Comparison of ENCODE assay signal across 8 mouse cellular contexts in the genomic region with DNA sequence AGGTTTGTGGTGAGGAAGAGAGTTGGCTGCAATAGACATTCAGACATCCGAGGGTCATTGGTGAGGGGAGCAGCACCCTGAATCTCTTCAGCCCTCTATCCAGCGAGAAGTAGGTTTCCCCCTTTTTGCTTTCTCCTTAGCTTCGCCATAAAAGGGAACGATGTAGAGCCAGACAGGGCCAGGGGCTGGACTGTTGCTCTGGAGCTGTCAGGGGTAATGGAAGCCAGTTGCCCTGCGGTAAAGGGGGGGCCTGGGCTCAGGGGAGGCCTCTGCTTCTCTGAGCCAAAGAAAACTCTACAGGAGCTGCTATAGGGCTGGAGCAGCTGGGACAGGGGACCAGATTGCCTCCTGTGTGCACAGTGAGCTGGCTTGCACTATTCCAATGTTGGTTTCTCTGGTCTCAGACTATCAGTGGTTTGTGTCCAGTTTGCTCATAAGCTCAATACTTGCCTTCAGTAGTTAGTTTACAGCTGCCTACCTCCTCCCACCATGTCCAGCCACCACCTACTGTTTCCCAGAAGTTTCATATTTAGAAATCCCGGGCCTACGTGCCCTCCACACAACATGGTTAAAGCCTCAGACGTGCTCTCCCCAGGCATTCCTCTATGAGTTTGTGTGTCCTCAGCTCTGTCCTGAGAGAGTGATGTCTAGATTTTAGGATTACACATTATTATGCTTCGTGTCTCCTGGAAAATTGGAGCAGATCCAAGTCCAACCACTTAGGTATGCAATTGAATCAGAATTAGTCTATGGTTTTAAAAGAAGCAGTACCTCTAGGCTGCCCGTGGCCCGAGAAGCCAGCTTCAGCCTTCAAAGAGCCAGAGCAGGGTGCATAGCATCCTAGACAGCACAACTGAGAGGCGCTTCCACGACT. TPM values are rescaled to one million over a fixed set of nuclear protein-coding genes. Genes with fewer than 3 reads are reported as not detected.
A peak's percentile ranks its signal among the peaks of the same experiment; 100 is the strongest.
DNase-seq lines count a peak whose midpoint lies in the region; ATAC-seq and TF ChIP-seq lines count a peak whose summit lies in the region.

No protein-coding gene starts in this region.

- peaks cover 18% of the 10 kb centered on the region; the same call in 1 of the 2 replicates for H3K79me2 ChIP-seq in liver, adult 2 months (ENCODE audit: control insufficient read depth, insufficient read depth, low read length)

- no peak for TF ChIP-seq POLR2A in liver, adult 2 months (IDR thresholded peaks at IDR 0.05; ENCODE audit: extremely low read depth, insufficient read depth, low read length)

- peak overlapping the region; percentile 72 for H3K4me2 ChIP-seq in stomach, embryonic 16.5 days (ENCODE audit: low read depth, low read length)

- peak overlapping the region; percentile 94 for H3K9ac ChIP-seq in liver, adult 2 months (ENCODE audit: low read depth, low read length)
- peak overlapping the region; percentile 75 for H3K9ac ChIP-seq in stomach, embryonic 16.5 days (ENCODE audit: low read length)

- DNase-seq in left cerebral cortex, adult 2 months (ENCODE audit: extremely low spot score in 1 of 2, low spot score in 2 of 2): no peak
- DNase-seq in left cerebral cortex, adult 8-10 months (ENCODE audit: low spot score in 2 of 2): no peak
- DNase-seq in embryonic facial prominence, embryonic 10.5 days (ENCODE audit: low spot score): peak; percentile 71
- peak; percentile 65 to 67 for DNase-seq in heart, postnatal 14 days
- no peak for DNase-seq in liver, adult 2 months (ENCODE audit: extremely low read depth, low read depth, low spot score)
- no peak for DNase-seq in spleen, postnatal 14 days (ENCODE audit: low spot score in 2 of 2)
- no peak for DNase-seq in frontal cortex, postnatal 10 days (ENCODE audit: low spot score in 2 of 2)

- peaks cover 26% of the 10 kb centered on the region for H3K36me3 ChIP-seq in embryonic facial prominence, embryonic 10.5 days (replicated peaks)
- H3K36me3 ChIP-seq in liver, adult 2 months (ENCODE audit: control insufficient read depth, insufficient read depth, low read length): peaks cover 7% of the 10 kb centered on the region; the same call in 1 of the 2 replicates
- no peaks in the 10 kb centered on the region for H3K36me3 ChIP-seq in stomach, embryonic 16.5 days (ENCODE audit: control insufficient read depth, insufficient read depth, low read length)

- peak overlapping the region; percentile 69 for H3K4me3 ChIP-seq in left cerebral cortex, adult 2 months
- H3K4me3 ChIP-seq in embryonic facial prominence, embryonic 10.5 days: peak overlapping the region; percentile 85
- peak overlapping the region; percentile 88 for H3K4me3 ChIP-seq in liver, adult 2 months (ENCODE audit: insufficient read depth, low read depth, low read length)
- peak overlapping the region; percentile 56 for H3K4me3 ChIP-seq in stomach, embryonic 16.5 days (replicated peaks; ENCODE audit: low read length)

- no peak for TF ChIP-seq CTCF in left cerebral cortex, adult 2 months (IDR thresholded peaks at IDR 0.05)
- no peak for TF ChIP-seq CTCF in liver, adult 2 months (IDR thresholded peaks at IDR 0.05; ENCODE audit: low read depth, low read length)

- no peaks in the 10 kb centered on the region for H3K27me3 ChIP-seq in embryonic facial prominence, embryonic 10.5 days (replicated peaks; ENCODE audit: low read depth, poor library complexity, severe bottlenecking)
- H3K27me3 ChIP-seq in liver, adult 2 months (ENCODE audit: control insufficient read depth, insufficient read depth, low read length): no peaks in the 10 kb centered on the region
- no peaks in the 10 kb centered on the region for H3K27me3 ChIP-seq in stomach, embryonic 16.5 days (ENCODE audit: control insufficient read depth, insufficient read depth, low read length)

- H3K9me3 ChIP-seq in embryonic facial prominence, embryonic 10.5 days: no peaks in the 10 kb centered on the region
- H3K9me3 ChIP-seq in stomach, embryonic 16.5 days (replicated peaks; ENCODE audit: control insufficient read depth, low read length): no peaks in the 10 kb centered on the region

- intact Hi-C loops in left cerebral cortex, adult 2 months (cut with DNase I): no loop called here
- intact Hi-C loops in heart, postnatal 14 days (cut with DNase I): no loop called here

- WGBS in embryonic facial prominence, embryonic 10.5 days: 38% methylated on average over 13 of the region's 13 CpGs
- 8% methylated on average over 13 of the region's 13 CpGs for WGBS in liver, adult 2 months
- WGBS in stomach, embryonic 16.5 days: 28% methylated on average over 13 of the region's 13 CpGs

- peak; percentile 78 for ATAC-seq in stomach, embryonic 16.5 days (ENCODE audit: insufficient read depth, low FRiP score)

- peak overlapping the region; percentile 94; the same call in 1 of the 2 replicates for H3K27ac ChIP-seq in left cerebral cortex, adult 2 months
- peak overlapping the region; percentile 92 for H3K27ac ChIP-seq in embryonic facial prominence, embryonic 10.5 days (replicated peaks)
- peak overlapping the region; percentile 93 for H3K27ac ChIP-seq in liver, adult 2 months (replicated peaks; ENCODE audit: insufficient read depth, low read depth, low read length)
- H3K27ac ChIP-seq in stomach, embryonic 16.5 days (ENCODE audit: low read length): peak overlapping the region; percentile 98

- H3K4me1 ChIP-seq in embryonic facial prominence, embryonic 10.5 days: peaks cover 83% of the 10 kb centered on the region
- peaks cover 36% of the 10 kb centered on the region for H3K4me1 ChIP-seq in liver, adult 2 months (ENCODE audit: control insufficient read depth, insufficient read depth, low read length)
- peaks cover 46% of the 10 kb centered on the region for H3K4me1 ChIP-seq in stomach, embryonic 16.5 days (ENCODE audit: control insufficient read depth, insufficient read depth, low read length)

RNA-seq across cellular contexts. Expression of a gene that starts 1.1 kb away (rescaled TPM):
- total RNA-seq in left cerebral cortex, adult 2 months (2021): 100 to 1,000 TPM in 1 of 2 experiments, 10 to 100 TPM in 1; 91.9 to 106 TPM
- 100 to 1,000 TPM in 1 of 4 experiments, 10 to 100 TPM in 3; 86.3 to 105 (median 90.6) TPM for total RNA-seq in left cerebral cortex, adult 8-10 months (2022)
- 399 and 407 TPM in 2 replicates for polyA plus RNA-seq in embryonic facial prominence, embryonic 10.5 days (2016; fragmentation: Nextera tagmentation; extraction: Ambion mirVana)
- total RNA-seq in heart, postnatal 14 days (2021): 100 to 1,000 TPM; 145 to 146 TPM
- total RNA-seq in liver, adult 2 months (2014; rRNA removed): 76.2 and 88.6 TPM in 2 replicates
- polyA plus RNA-seq in liver, adult 2 months (2012; rRNA removed): 167 and 196 TPM in 2 replicates
- 434 and 465 TPM in 2 replicates for polyA plus RNA-seq in stomach, embryonic 16.5 days (2015; fragmentation: Nextera tagmentation; extraction: Ambion mirVana)

RNA-seq across cellular contexts. Expression of a gene that starts 4.5 kb away (rescaled TPM):
- 1 to 10 TPM; 3.0 to 3.3 TPM for total RNA-seq in left cerebral cortex, adult 2 months (2021)
- 1 to 10 TPM; 2.3 to 4.2 (median 2.8) TPM for total RNA-seq in left cerebral cortex, adult 8-10 months (2022)
- 158 and 162 TPM in 2 replicates for polyA plus RNA-seq in embryonic facial prominence, embryonic 10.5 days (2016; fragmentation: Nextera tagmentation; extraction: Ambion mirVana)
- total RNA-seq in heart, postnatal 14 days (2021): 10 to 100 TPM; 38.9 to 46.9 TPM
- 17.6 and 17.8 TPM in 2 replicates for total RNA-seq in liver, adult 2 months (2014; rRNA removed)
- 27.8 and 31.5 TPM in 2 replicates for polyA plus RNA-seq in liver, adult 2 months (2012; rRNA removed)
- 245 and 257 TPM in 2 replicates for polyA plus RNA-seq in stomach, embryonic 16.5 days (2015; fragmentation: Nextera tagmentation; extraction: Ambion mirVana)

RNA-seq across cellular contexts. Expression of a gene that starts 12.6 kb away (rescaled TPM):
- total RNA-seq in left cerebral cortex, adult 2 months (2021): 10 to 100 TPM; 15.3 to 19.3 TPM
- 10 to 100 TPM; 16.2 to 21.5 (median 18.9) TPM for total RNA-seq in left cerebral cortex, adult 8-10 months (2022)
- polyA plus RNA-seq in embryonic facial prominence, embryonic 10.5 days (2016; fragmentation: Nextera tagmentation; extraction: Ambion mirVana): 8.1 and 9.9 TPM in 2 replicates
- 10 to 100 TPM; 15.4 TPM for total RNA-seq in heart, postnatal 14 days (2021)
- total RNA-seq in liver, adult 2 months (2014; rRNA removed): 288 and 405 TPM in 2 replicates
- polyA plus RNA-seq in liver, adult 2 months (2012; rRNA removed): 650 and 735 TPM in 2 replicates
- polyA plus RNA-seq in stomach, embryonic 16.5 days (2015; fragmentation: Nextera tagmentation; extraction: Ambion mirVana): 28.8 and 31.8 TPM in 2 replicates

RNA-seq across cellular contexts. Expression of a gene that starts 20.2 kb away (rescaled TPM):
- total RNA-seq in left cerebral cortex, adult 2 months (2021): 10 to 100 TPM; 17.2 to 17.8 TPM
- 10 to 100 TPM; 14.6 to 18.2 (median 17.0) TPM for total RNA-seq in left cerebral cortex, adult 8-10 months (2022)
- polyA plus RNA-seq in embryonic facial prominence, embryonic 10.5 days (2016; fragmentation: Nextera tagmentation; extraction: Ambion mirVana): 21.8 and 26.9 TPM in 2 replicates
- total RNA-seq in heart, postnatal 14 days (2021): 1 to 10 TPM; 5.9 to 8.3 TPM
- total RNA-seq in liver, adult 2 months (2014; rRNA removed): 2.7 and 4.6 TPM in 2 replicates
- 4.3 and 7.5 TPM in 2 replicates for polyA plus RNA-seq in liver, adult 2 months (2012; rRNA removed)
- 16.7 and 18.4 TPM in 2 replicates for polyA plus RNA-seq in stomach, embryonic 16.5 days (2015; fragmentation: Nextera tagmentation; extraction: Ambion mirVana)

RNA-seq across cellular contexts. Expression of a gene that starts 36.7 kb away (rescaled TPM):
- 10 to 100 TPM; 24.2 to 26.0 TPM for total RNA-seq in left cerebral cortex, adult 2 months (2021)
- 10 to 100 TPM; 23.9 to 28.0 (median 27.1) TPM for total RNA-seq in left cerebral cortex, adult 8-10 months (2022)
- 2.2 and 3.2 TPM in 2 replicates for polyA plus RNA-seq in embryonic facial prominence, embryonic 10.5 days (2016; fragmentation: Nextera tagmentation; extraction: Ambion mirVana)
- total RNA-seq in heart, postnatal 14 days (2021): under 1 TPM; 0.39 to 0.45 TPM
- total RNA-seq in liver, adult 2 months (2014; rRNA removed): 0.60 and 0.74 TPM in 2 replicates
- polyA plus RNA-seq in liver, adult 2 months (2012; rRNA removed): 0.28 and 0.34 TPM in 2 replicates
- 12.3 and 14.3 TPM in 2 replicates for polyA plus RNA-seq in stomach, embryonic 16.5 days (2015; fragmentation: Nextera tagmentation; extraction: Ambion mirVana)

Comparison
In these comparisons a context has a peak if more than half of its experiments do, and no peak if none do; other contexts are left out.
1. DNase-seq: peak in embryonic facial prominence, embryonic 10.5 days (single experiment) and heart, postnatal 14 days (2 of 2); none in left cerebral cortex, adult 2 months (0 of 2), left cerebral cortex, adult 8-10 months (0 of 2), liver, adult 2 months (single experiment), spleen, postnatal 14 days (0 of 2) and frontal cortex, postnatal 10 days (0 of 2).
2. RNA of a gene that starts 12.6 kb away (total RNA-seq): 288 to 405 TPM in liver, adult 2 months; 15.3 to 19.3 TPM in left cerebral cortex, adult 2 months, 16.2 to 21.5 TPM in left cerebral cortex, adult 8-10 months and 15.4 TPM in heart, postnatal 14 days; every median in the first group is over 10 times any median in the second.
3. Peak in every context shown above with its lines, with median percentiles within 50 percentile points of each other: H3K27ac ChIP-seq and H3K4me3 ChIP-seq.